Mouse (Mus musculus) bone marrow macrophage, adult 2 months (primary cell): ENCODE measurements around the gene Gm20695.

Experiments used
- CTCF ChIP-seq: IDR thresholded peaks from 2 replicates; pipeline ENCODE4 v1.5.1; 2012; ENCODE audit warnings: low read depth, mild to moderate bottlenecking, low read length, moderate library complexity
- POLR2A ChIP-seq: IDR thresholded peaks from 2 replicates; pipeline ENCODE4 v1.6.1; 2012; ENCODE audit warnings: mild to moderate bottlenecking, low read depth, low read length, borderline replicate concordance

GRCm38 (mm10) chr16:3871815-3872214 lies 12.6 kb upstream of the Gm20695 start:
- TF ChIP-seq CTCF (no peak), POLR2A (no peak)
